Mouse (Mus musculus): ENCODE measurements at regions not wholly inside any gene's neighbourhood (a gene's known extent, or its start where the extent isn't known, plus 50 kb on each side); places are given as distances from the start of the nearest gene placed in this dataset.

- Histone ChIP-seq H3K36me3 (ENCODE audit: control insufficient read depth, insufficient read depth, low read length) (no peaks in the 10 kb centered on the region), H3K9ac (ENCODE audit: low read length) (no peak overlapping the region)
- ATAC-seq (ENCODE audit: insufficient number of reproducible peaks, insufficient read depth, low FRiP score, low read depth), result no peak
Observed at GRCm38 (mm10) chr2:146606170-146606569, 94.0 kb upstream of the Ralgapa2 start.

GRCm38 (mm10) chr2:146610896-146611295, 98.8 kb upstream of the Ralgapa2 start:
- 91% methylated on average over 2 of the region's 2 CpGs for WGBS

More at GRCm38 (mm10) chr2:146606170-146606569, 94.0 kb upstream of the Ralgapa2 start:
- H3K4me3 ChIP-seq (ENCODE audit: control insufficient read depth in 1 of 2, insufficient read depth in 1 of 2, low read depth in 1 of 2, low read length in 2 of 2), result no peak overlapping the region
- peaks cover 4% of the 10 kb centered on the region; the same call in 1 of the 2 replicates for H3K9me3 ChIP-seq (ENCODE audit: control insufficient read depth, low read length)
- H3K27ac ChIP-seq (replicated peaks in 1 of 2; ENCODE audit: control insufficient read depth in 1 of 2, insufficient read depth in 1 of 2, low read depth in 2 of 2, low read length in 2 of 2), result no peak overlapping the region
- H3K4me2 ChIP-seq (ENCODE audit: low read length), result no peak overlapping the region
- H3K4me1 ChIP-seq (ENCODE audit: control insufficient read depth in 2 of 2, insufficient read depth in 2 of 2, low read length in 2 of 2), result no peaks in the 10 kb centered on the region
- no peaks in the 10 kb centered on the region for H3K27me3 ChIP-seq (ENCODE audit: control insufficient read depth, insufficient read depth, low read length)

GRCm38 (mm10) chr2:146611886-146612521, 99.9 kb upstream of the Ralgapa2 start:
- H3K9me3 ChIP-seq (ENCODE audit: control insufficient read depth, low read length), result no peaks in the 10 kb centered on the region
- no peaks in the 10 kb centered on the region for H3K27me3 ChIP-seq (ENCODE audit: control insufficient read depth, insufficient read depth, low read length)
- WGBS, result 42% methylated on average over 6 of the region's 6 CpGs
- no peaks in the 10 kb centered on the region for H3K36me3 ChIP-seq (ENCODE audit: control insufficient read depth, insufficient read depth, low read length)
- H3K4me3 ChIP-seq (ENCODE audit: control insufficient read depth in 1 of 2, insufficient read depth in 1 of 2, low read depth in 1 of 2, low read length in 2 of 2), result no peak overlapping the region
- no peaks in the 10 kb centered on the region for H3K4me1 ChIP-seq (ENCODE audit: control insufficient read depth in 2 of 2, insufficient read depth in 2 of 2, low read length in 2 of 2)
- no peak overlapping the region for H3K27ac ChIP-seq (replicated peaks in 1 of 2; ENCODE audit: control insufficient read depth in 1 of 2, insufficient read depth in 1 of 2, low read depth in 2 of 2, low read length in 2 of 2)
- no peak for ATAC-seq (ENCODE audit: insufficient number of reproducible peaks, insufficient read depth, low FRiP score, low read depth)
- H3K9ac ChIP-seq (ENCODE audit: low read length), result no peak overlapping the region
- no peak overlapping the region for H3K4me2 ChIP-seq (ENCODE audit: low read length)

More at GRCm38 (mm10) chr2:146610896-146611295, 98.8 kb upstream of the Ralgapa2 start:
- no peak overlapping the region for H3K4me2 ChIP-seq (ENCODE audit: low read length)
- H3K36me3 ChIP-seq (ENCODE audit: control insufficient read depth, insufficient read depth, low read length), result no peaks in the 10 kb centered on the region
- no peak overlapping the region for H3K9ac ChIP-seq (ENCODE audit: low read length)
- no peak overlapping the region for H3K4me3 ChIP-seq (ENCODE audit: control insufficient read depth in 1 of 2, insufficient read depth in 1 of 2, low read depth in 1 of 2, low read length in 2 of 2)
- no peaks in the 10 kb centered on the region for H3K4me1 ChIP-seq (ENCODE audit: control insufficient read depth in 2 of 2, insufficient read depth in 2 of 2, low read length in 2 of 2)
- H3K27ac ChIP-seq (replicated peaks in 1 of 2; ENCODE audit: control insufficient read depth in 1 of 2, insufficient read depth in 1 of 2, low read depth in 2 of 2, low read length in 2 of 2), result no peak overlapping the region
- no peak for ATAC-seq (ENCODE audit: insufficient number of reproducible peaks, insufficient read depth, low FRiP score, low read depth)
- no peaks in the 10 kb centered on the region for H3K27me3 ChIP-seq (ENCODE audit: control insufficient read depth, insufficient read depth, low read length)
- no peaks in the 10 kb centered on the region for H3K9me3 ChIP-seq (ENCODE audit: control insufficient read depth, low read length)

- H3K4me1 ChIP-seq (ENCODE audit: control insufficient read depth in 2 of 2, insufficient read depth in 2 of 2, low read length in 2 of 2), result no peaks in the 10 kb centered on the region
- H3K4me2 ChIP-seq (ENCODE audit: low read length), result peak overlapping the region; percentile 66
- no peak for ATAC-seq (ENCODE audit: insufficient number of reproducible peaks, insufficient read depth, low FRiP score, low read depth)
- no peaks in the 10 kb centered on the region for H3K9me3 ChIP-seq (ENCODE audit: control insufficient read depth, low read length)
- H3K4me3 ChIP-seq (ENCODE audit: control insufficient read depth in 1 of 2, insufficient read depth in 1 of 2, low read depth in 1 of 2, low read length in 2 of 2), result peak overlapping the region in 1 of 2 experiments; percentile 29; a peak in 1 of 4 replicates
- 7% methylated on average over 20 of the region's 20 CpGs for WGBS
- H3K36me3 ChIP-seq (ENCODE audit: control insufficient read depth, insufficient read depth, low read length), result no peaks in the 10 kb centered on the region
- peak overlapping the region; percentile 50; the same call in 1 of the 2 replicates for H3K9ac ChIP-seq (ENCODE audit: low read length)
- H3K27me3 ChIP-seq (ENCODE audit: control insufficient read depth, insufficient read depth, low read length), result no peaks in the 10 kb centered on the region
- peak overlapping the region in 1 of 2 experiments; percentile 44; a peak in 1 of 4 replicates for H3K27ac ChIP-seq (replicated peaks in 1 of 2; ENCODE audit: control insufficient read depth in 1 of 2, insufficient read depth in 1 of 2, low read depth in 2 of 2, low read length in 2 of 2)
Observed at GRCm38 (mm10) chr2:146612522-146613288, 100.6 kb upstream of the Ralgapa2 start.

GRCm38 (mm10) chr2:146621167-146621566, 109.0 kb upstream of the Ralgapa2 start:
- Histone ChIP-seq H3K9ac (ENCODE audit: low read length) (no peak overlapping the region), H3K4me1 (ENCODE audit: control insufficient read depth in 2 of 2, insufficient read depth in 2 of 2, low read length in 2 of 2) (no peaks in the 10 kb centered on the region; a peak in 1 of 4 replicates), H3K27ac (replicated peaks in 1 of 2; ENCODE audit: control insufficient read depth in 1 of 2, insufficient read depth in 1 of 2, low read depth in 2 of 2, low read length in 2 of 2) (no peak overlapping the region), H3K9me3 (ENCODE audit: control insufficient read depth, low read length) (no peaks in the 10 kb centered on the region), H3K36me3 (ENCODE audit: control insufficient read depth, insufficient read depth, low read length) (no peaks in the 10 kb centered on the region), H3K27me3 (ENCODE audit: control insufficient read depth, insufficient read depth, low read length) (no peaks in the 10 kb centered on the region), H3K4me2 (ENCODE audit: low read length) (no peak overlapping the region), H3K4me3 (ENCODE audit: control insufficient read depth in 1 of 2, insufficient read depth in 1 of 2, low read depth in 1 of 2, low read length in 2 of 2) (no peak overlapping the region)
- no peak for ATAC-seq (ENCODE audit: insufficient number of reproducible peaks, insufficient read depth, low FRiP score, low read depth)
- WGBS, result 21% methylated on average over 5 of the region's 5 CpGs

GRCm38 (mm10) chr2:146623052-146623451, 110.9 kb upstream of the Ralgapa2 start:
- Histone ChIP-seq H3K4me1 (ENCODE audit: control insufficient read depth in 2 of 2, insufficient read depth in 2 of 2, low read length in 2 of 2) (no peaks in the 10 kb centered on the region; a peak in 1 of 4 replicates), H3K4me3 (ENCODE audit: control insufficient read depth in 1 of 2, insufficient read depth in 1 of 2, low read depth in 1 of 2, low read length in 2 of 2) (no peak overlapping the region), H3K9ac (ENCODE audit: low read length) (no peak overlapping the region), H3K27ac (replicated peaks in 1 of 2; ENCODE audit: control insufficient read depth in 1 of 2, insufficient read depth in 1 of 2, low read depth in 2 of 2, low read length in 2 of 2) (no peak overlapping the region), H3K4me2 (ENCODE audit: low read length) (no peak overlapping the region), H3K36me3 (ENCODE audit: control insufficient read depth, insufficient read depth, low read length) (no peaks in the 10 kb centered on the region), H3K27me3 (ENCODE audit: control insufficient read depth, insufficient read depth, low read length) (no peaks in the 10 kb centered on the region), H3K9me3 (ENCODE audit: control insufficient read depth, low read length) (no peaks in the 10 kb centered on the region)
- ATAC-seq (ENCODE audit: insufficient number of reproducible peaks, insufficient read depth, low FRiP score, low read depth), result no peak
- 74% methylated on average over 1 of the region's 1 CpGs for WGBS

GRCm38 (mm10) chr2:146624207-146624606, 112.1 kb upstream of the Ralgapa2 start:
- no peaks in the 10 kb centered on the region; a peak in 1 of 4 replicates for H3K4me1 ChIP-seq (ENCODE audit: control insufficient read depth in 2 of 2, insufficient read depth in 2 of 2, low read length in 2 of 2)
- H3K27me3 ChIP-seq (ENCODE audit: control insufficient read depth, insufficient read depth, low read length), result 0 out of 2 replicates have a peak, but pooled peaks cover 3% of the 10 kb centered on the region
- no peak for ATAC-seq (ENCODE audit: insufficient number of reproducible peaks, insufficient read depth, low FRiP score, low read depth)
- H3K9me3 ChIP-seq (ENCODE audit: control insufficient read depth, low read length), result no peaks in the 10 kb centered on the region
- H3K4me2 ChIP-seq (ENCODE audit: low read length), result no peak overlapping the region
- H3K9ac ChIP-seq (ENCODE audit: low read length), result no peak overlapping the region
- no peak overlapping the region for H3K4me3 ChIP-seq (ENCODE audit: control insufficient read depth in 1 of 2, insufficient read depth in 1 of 2, low read depth in 1 of 2, low read length in 2 of 2)
- H3K27ac ChIP-seq (replicated peaks in 1 of 2; ENCODE audit: control insufficient read depth in 1 of 2, insufficient read depth in 1 of 2, low read depth in 2 of 2, low read length in 2 of 2), result no peak overlapping the region
- no peaks in the 10 kb centered on the region for H3K36me3 ChIP-seq (ENCODE audit: control insufficient read depth, insufficient read depth, low read length)
- 35% methylated on average over 5 of the region's 5 CpGs for WGBS

Data from heart, embryonic 14.5 days (tissue).